Mouse (Mus musculus) limb, embryonic 12.5 days (tissue): Measurements from ENCODE around the gene Smyd3. TPM values are rescaled to one million over a fixed set of nuclear protein-coding genes. Genes with fewer than 3 reads are reported as not detected.

Experiments
- ATAC-seq: fragments of 200-750 bp; cut with Nextera tagmentation; 2 replicates; pipeline ENCODE4 v1.8.0; 2017; ENCODE audit warnings: low read depth, moderate TSS enrichment; ENCODE audit not compliant: insufficient number of reproducible peaks, insufficient read depth, low FRiP score, low TSS enrichment
- H3K27ac ChIP-seq: fragments of 300-500 bp; sonication (generic); 2 replicates; pipeline ENCODE4 v1.5.1; 2016; ENCODE audit warnings: mild to moderate bottlenecking, moderate library complexity
- H3K27me3 ChIP-seq: fragments of 300-500 bp; sonication (generic); 2 replicates; pipeline ENCODE4 v1.6.1; 2016; ENCODE audit warnings: mild to moderate bottlenecking, moderate library complexity
- H3K36me3 ChIP-seq: fragments of 300-500 bp; sonication (generic); 2 replicates; pipeline ENCODE4 v1.6.1; 2016; ENCODE audit warnings: mild to moderate bottlenecking, moderate library complexity
- H3K4me1 ChIP-seq: fragments of 300-500 bp; sonication (generic); replicated peaks from 2 replicates; pipeline ENCODE4 v1.6.1; 2016
- H3K4me2 ChIP-seq: fragments of 300-500 bp; sonication (generic); 2 replicates; pipeline ENCODE4 v1.6.1; 2016; ENCODE audit warnings: mild to moderate bottlenecking, moderate library complexity
- H3K4me3 ChIP-seq: fragments of 300-500 bp; sonication (generic); replicated peaks from 2 replicates; pipeline ENCODE4 v1.5.1; 2016; ENCODE audit warnings: mild to moderate bottlenecking
- H3K9ac ChIP-seq: fragments of 300-500 bp; sonication (generic); replicated peaks from 2 replicates; pipeline ENCODE4 v1.6.1; 2016; ENCODE audit warnings: mild to moderate bottlenecking, moderate library complexity
- H3K9me3 ChIP-seq: fragments of 300-500 bp; sonication (generic); 2 replicates; pipeline ENCODE4 v1.6.1; 2016; ENCODE audit warnings: mild to moderate bottlenecking, moderate library complexity
- WGBS: fragments of 180-500 bp; shearing (Covaris S2); methylation state at CpG from one replicate; pipeline ENCODE4 v1.1.7; 2016; 5-methylcytosine and 5-hydroxymethylcytosine counted together
- polyA plus RNA-seq: library from polyadenylated mRNA; unstranded; fragments of >200 nt; fragmentation: Nextera tagmentation; extraction: Ambion mirVana; gene quantifications from 2 replicates; pipeline ENCODE4 v1.2.1, GENCODE M21; 2016

The Smyd3 gene
- polyA plus RNA-seq, 1 experiment from 2014 or later, result 26.5 TPM

GRCm38 (mm10) chr1:179477157-179477902, 40.5 kb downstream of the Smyd3 start:
- Histone ChIP-seq H3K36me3 (peaks cover 9% of the 10 kb centered on the region), H3K4me2 (no peak overlapping the region), H3K4me1 (peaks cover 9% of the 10 kb centered on the region; the same call in 1 of the 2 replicates), H3K27ac (no peak overlapping the region), H3K9ac (no peak overlapping the region), H3K9me3 (peaks cover 9% of the 10 kb centered on the region), H3K4me3 (no peak overlapping the region), H3K27me3 (peaks cover 4% of the 10 kb centered on the region)
- WGBS, result 80% methylated on average over 5 of the region's 5 CpGs
- ATAC-seq, result no peak

GRCm38 (mm10) chr1:179476461-179477156, 41.2 kb downstream of the Smyd3 start:
- no peak overlapping the region for H3K4me2 ChIP-seq
- 58% methylated on average over 6 of the region's 6 CpGs for WGBS
- no peak overlapping the region for H3K27ac ChIP-seq
- no peak overlapping the region for H3K9ac ChIP-seq
- H3K27me3 ChIP-seq, result peaks cover 4% of the 10 kb centered on the region
- ATAC-seq, result no peak
- peaks cover 14% of the 10 kb centered on the region for H3K9me3 ChIP-seq
- H3K4me1 ChIP-seq, result peaks cover 9% of the 10 kb centered on the region; the same call in 1 of the 2 replicates
- H3K36me3 ChIP-seq, result peaks cover 14% of the 10 kb centered on the region
- H3K4me3 ChIP-seq, result no peak overlapping the region

- 55% methylated on average over 8 of the region's 8 CpGs for WGBS
- Histone ChIP-seq H3K4me2 (no peak overlapping the region), H3K27me3 (peaks cover 4% of the 10 kb centered on the region), H3K27ac (0 out of 2 replicates have a peak overlapping the region, but pooled peaks have one; percentile 20), H3K4me3 (no peak overlapping the region), H3K9me3 (peaks cover 14% of the 10 kb centered on the region), H3K36me3 (peaks cover 14% of the 10 kb centered on the region), H3K9ac (no peak overlapping the region), H3K4me1 (peaks cover 9% of the 10 kb centered on the region; the same call in 1 of the 2 replicates)
- ATAC-seq, result no peak
These were observed 43.1 kb downstream of the Smyd3 start for GRCm38 (mm10) chr1:179474776-179475175.

GRCm38 (mm10) chr1:179473920-179474643, 43.8 kb downstream of the Smyd3 start:
- Histone ChIP-seq H3K4me1 (peaks cover 9% of the 10 kb centered on the region; the same call in 1 of the 2 replicates), H3K4me3 (no peak overlapping the region), H3K9me3 (peaks cover 14% of the 10 kb centered on the region), H3K27me3 (peaks cover 4% of the 10 kb centered on the region), H3K27ac (no peak overlapping the region), H3K9ac (no peak overlapping the region), H3K36me3 (peaks cover 14% of the 10 kb centered on the region), H3K4me2 (no peak overlapping the region)
- no peak for ATAC-seq
- WGBS, result 26% methylated on average over 17 of the region's 17 CpGs

GRCm38 (mm10) chr1:179467970-179468369, 49.9 kb downstream of the Smyd3 start:
- Histone ChIP-seq H3K4me3 (no peak overlapping the region), H3K36me3 (peaks cover 11% of the 10 kb centered on the region), H3K27ac (no peak overlapping the region), H3K27me3 (peaks cover 29% of the 10 kb centered on the region), H3K4me2 (no peak overlapping the region), H3K9ac (no peak overlapping the region), H3K4me1 (no peaks in the 10 kb centered on the region), H3K9me3 (peaks cover 11% of the 10 kb centered on the region)
- no peak for ATAC-seq
- WGBS, result 61% methylated on average over 8 of the region's 8 CpGs

- peaks cover 31% of the 10 kb centered on the region for H3K4me1 ChIP-seq
- no peaks in the 10 kb centered on the region; the same call in 1 of the 2 replicates for H3K9me3 ChIP-seq
- no peak overlapping the region for H3K9ac ChIP-seq
- no peak overlapping the region for H3K4me3 ChIP-seq
- WGBS, result 72% methylated on average over 5 of the region's 5 CpGs
- no peak overlapping the region for H3K27ac ChIP-seq
- peaks cover 60% of the 10 kb centered on the region for H3K27me3 ChIP-seq
- no peaks in the 10 kb centered on the region for H3K36me3 ChIP-seq
- no peak overlapping the region for H3K4me2 ChIP-seq
- ATAC-seq, result no peak
These were observed 55.5 kb downstream of the Smyd3 start for GRCm38 (mm10) chr1:179462376-179462775.

- Histone ChIP-seq H3K9me3 (no peaks in the 10 kb centered on the region; the same call in 1 of the 2 replicates), H3K4me1 (peaks cover 35% of the 10 kb centered on the region), H3K4me3 (no peak overlapping the region), H3K9ac (no peak overlapping the region), H3K36me3 (no peaks in the 10 kb centered on the region), H3K27ac (no peak overlapping the region), H3K27me3 (peaks cover 65% of the 10 kb centered on the region), H3K4me2 (peak overlapping the region; percentile 41)
- WGBS, result 25% methylated on average over 22 of the region's 22 CpGs
- ATAC-seq, result peak; percentile 73
These were observed 56.6 kb downstream of the Smyd3 start for GRCm38 (mm10) chr1:179461019-179461814.

- WGBS, result 33% methylated on average over 10 of the region's 10 CpGs
These were observed 58.9 kb downstream of the Smyd3 start for GRCm38 (mm10) chr1:179458987-179459368.

GRCm38 (mm10) chr1:179458236-179458986, 59.4 kb downstream of the Smyd3 start:
- 7% methylated on average over 9 of the region's 9 CpGs for WGBS
- Histone ChIP-seq H3K4me1 (peaks cover 40% of the 10 kb centered on the region), H3K27ac (no peak overlapping the region; the same call in 1 of the 2 replicates), H3K36me3 (no peaks in the 10 kb centered on the region), H3K27me3 (peaks cover 57% of the 10 kb centered on the region), H3K9me3 (no peaks in the 10 kb centered on the region), H3K4me2 (no peak overlapping the region), H3K9ac (no peak overlapping the region), H3K4me3 (no peak overlapping the region)
- no peak for ATAC-seq

More at GRCm38 (mm10) chr1:179458987-179459368, 58.9 kb downstream of the Smyd3 start:
- peaks cover 40% of the 10 kb centered on the region for H3K4me1 ChIP-seq
- H3K9me3 ChIP-seq, result no peaks in the 10 kb centered on the region
- H3K9ac ChIP-seq, result no peak overlapping the region
- peaks cover 59% of the 10 kb centered on the region for H3K27me3 ChIP-seq
- no peaks in the 10 kb centered on the region for H3K36me3 ChIP-seq
- H3K4me3 ChIP-seq, result no peak overlapping the region
- ATAC-seq, result no peak
- H3K4me2 ChIP-seq, result no peak overlapping the region
- H3K27ac ChIP-seq, result no peak overlapping the region; the same call in 1 of the 2 replicates

GRCm38 (mm10) chr1:179454600-179454999, 63.2 kb downstream of the Smyd3 start:
- 68% methylated on average over 6 of the region's 6 CpGs for WGBS
- Histone ChIP-seq H3K9me3 (no peaks in the 10 kb centered on the region), H3K27ac (no peak overlapping the region), H3K27me3 (peaks cover 48% of the 10 kb centered on the region), H3K4me3 (no peak overlapping the region), H3K4me1 (peaks cover 27% of the 10 kb centered on the region), H3K4me2 (no peak overlapping the region), H3K36me3 (no peaks in the 10 kb centered on the region), H3K9ac (no peak overlapping the region)
- ATAC-seq, result no peak
